Mouse (Mus musculus): ENCODE measurements around the gene Lck. TPM values are rescaled to one million over a fixed set of nuclear protein-coding genes. Genes with fewer than 3 reads are reported as not detected.

The Lck gene
- total and polyA plus RNA-seq, 3 experiments, result 67.2 to 138 (median 70.0) TPM

- Histone ChIP-seq H3K9ac (ENCODE audit: insufficient read depth, low read depth) (peak overlapping the region; percentile 59), H3K27ac (ENCODE audit: insufficient read depth, low read depth) (peak overlapping the region; percentile 92; the same call in 1 of the 2 replicates), H3K79me2 (replicated peaks; ENCODE audit: control insufficient read depth, extremely low read depth, insufficient read depth, poor library complexity, severe bottlenecking) (peaks cover 8% of the 10 kb centered on the region), H3K36me3 (replicated peaks in 1 of 2; ENCODE audit: control insufficient read depth in 1 of 2, insufficient read depth in 1 of 2, low read length in 1 of 2) (peaks cover 7 to 32% of the 10 kb centered on the region in 2 experiments), H3K4me3 (replicated peaks in 1 of 3; ENCODE audit: low read depth in 2 of 3, low read length in 2 of 3, poor library complexity in 1 of 3) (peak overlapping the region; percentile 51 to 69 (median 60)), H3K27me3 (replicated peaks) (no peaks in the 10 kb centered on the region), H3K9me3 (replicated peaks; ENCODE audit: low read length) (no peaks in the 10 kb centered on the region), H3K4me2 (ENCODE audit: insufficient read depth, low read depth, poor library complexity, severe bottlenecking) (peak overlapping the region; percentile 61; the same call in 1 of the 2 replicates), H3K4me1 (ENCODE audit: control insufficient read depth in 1 of 2, insufficient read depth in 2 of 2) (peaks cover 10 to 39% of the 10 kb centered on the region in 2 experiments)
- peak; percentile 44 for DNase-seq (ENCODE audit: extremely low read depth)
- TF ChIP-seq TBP (conservative IDR thresholded peaks at IDR 0.05; ENCODE audit: low read depth, low read length) (0 out of 2 replicates have a peak, but pooled peaks have one; percentile 37), MYC (IDR thresholded peaks at IDR 0.05; ENCODE audit: low read depth, low read length) (no peak), UBTF (IDR thresholded peaks at IDR 0.05; ENCODE audit: low read depth, low read length) (no peak), ZC3H11A (IDR thresholded peaks at IDR 0.05; ENCODE audit: low read depth, low read length) (no peak), E2F4 (IDR thresholded peaks at IDR 0.05; ENCODE audit: insufficient replicate concordance, low read depth, low read length) (no peak), MAX (IDR thresholded peaks at IDR 0.05; ENCODE audit: low read length) (no peak), ZMIZ1 (IDR thresholded peaks at IDR 0.05; ENCODE audit: low read depth, low read length) (0 out of 2 replicates have a peak, but pooled peaks have one; percentile 5), EP300 (IDR thresholded peaks at IDR 0.05; ENCODE audit: low read length) (no peak), SIN3A (IDR thresholded peaks at IDR 0.05; ENCODE audit: low read length) (no peak), NRF1 (IDR thresholded peaks at IDR 0.05; ENCODE audit: low read depth, low read length) (no peak), RAD21 (IDR thresholded peaks at IDR 0.05; ENCODE audit: low read depth, low read length) (no peak), BHLHE40 (IDR thresholded peaks at IDR 0.05; ENCODE audit: low read depth, low read length) (no peak), JUND (conservative IDR thresholded peaks at IDR 0.05; ENCODE audit: low read depth, low read length) (no peak), GABPA (IDR thresholded peaks at IDR 0.05; ENCODE audit: insufficient replicate concordance, low read depth, low read length) (no peak), POLR2A (IDR thresholded peaks at IDR 0.05; ENCODE audit: low read depth, low read length) (no peak), PAX5 (IDR thresholded peaks at IDR 0.05; ENCODE audit: low read length) (no peak), MAFK (IDR thresholded peaks at IDR 0.05; ENCODE audit: insufficient replicate concordance, low read length) (no peak), ZKSCAN1 (IDR thresholded peaks at IDR 0.05; ENCODE audit: borderline replicate concordance, low read depth, low read length) (no peak), MAZ (IDR thresholded peaks at IDR 0.05; ENCODE audit: low read depth, low read length) (no peak), TCF12 (IDR thresholded peaks at IDR 0.05; ENCODE audit: low read depth, low read length) (0 out of 2 replicates have a peak, but pooled peaks have one; percentile 14), KAT2A (IDR thresholded peaks at IDR 0.05; ENCODE audit: insufficient replicate concordance, low read length) (no peak), NELFE (IDR thresholded peaks at IDR 0.05; ENCODE audit: low read depth, low read length) (no peak), SMC3 (IDR thresholded peaks at IDR 0.05; ENCODE audit: low read depth, low read length) (no peak), JUN (IDR thresholded peaks at IDR 0.05; ENCODE audit: insufficient read depth, low read depth, low read length) (no peak), USF2 (conservative IDR thresholded peaks at IDR 0.05; ENCODE audit: low read depth, low read length) (no peak), CHD2 (IDR thresholded peaks at IDR 0.05; ENCODE audit: low read length) (no peak), MXI1 (IDR thresholded peaks at IDR 0.05; ENCODE audit: low read depth, low read length) (no peak), IRF4 (IDR thresholded peaks at IDR 0.05; ENCODE audit: low read depth, low read length) (no peak), USF1 (IDR thresholded peaks at IDR 0.05; ENCODE audit: low read depth, low read length) (no peak), ETS1 (conservative IDR thresholded peaks at IDR 0.05; ENCODE audit: low read depth, low read length) (no peak), CHD1 (IDR thresholded peaks at IDR 0.05; ENCODE audit: low read depth, low read length) (0 out of 2 replicates have a peak, but pooled peaks have one; percentile 30), CTCF (conservative IDR thresholded peaks at IDR 0.05 in 1 of 2, IDR thresholded peaks at IDR 0.05 in 1 of 2; ENCODE audit: low read depth in 2 of 2, low read length in 2 of 2) (no peak), ELF1 (IDR thresholded peaks at IDR 0.05; ENCODE audit: low read depth, low read length) (no peak), POLR2AphosphoS2 (IDR thresholded peaks at IDR 0.05; ENCODE audit: low read depth, low read length) (no peak)
- dilution Hi-C loops (cut with MboI; ENCODE audit: extremely low pct_ligation_motif_present, extremely low pct_unique_long_range_greater_than_20kb, low sequenced_read_pairs), result no loop called here
- in situ Hi-C loops (cut with MboI; ENCODE audit: low pct_ligation_motif_present, low pct_unique_long_range_greater_than_20kb, low sequenced_read_pairs), result no loop called here
These were observed 12.3 kb upstream of the Lck start for GRCm38 (mm10) chr4:129585773-129586172.
